Mouse (Mus musculus) CH12.LX (cell line): Measurements from ENCODE around the gene Fau.

Experiments used
- BHLHE40 ChIP-seq: IDR thresholded peaks from 2 replicates; pipeline ENCODE4 v1.6.1; 2011; ENCODE audit warnings: mild to moderate bottlenecking, low read depth, low read length, improper control_type of control experiment
- CHD1 ChIP-seq: IDR thresholded peaks from 2 replicates; pipeline ENCODE4 v1.6.1; 2012; ENCODE audit warnings: low read depth, low read length, improper control_type of control experiment, inconsistent platforms
- CTCF ChIP-seq, 2 experiments: IDR thresholded peaks in 1 of 2; conservative IDR thresholded peaks in 1 of 2; 2 replicates each; pipeline ENCODE4 v1.5.1; 2011 to 2012; ENCODE audit warnings: low read depth in 2 of 2, low read length in 2 of 2, improper control_type of control experiment in 1 of 2, inconsistent platforms in 1 of 2, mild to moderate bottlenecking in 1 of 2, moderate library complexity in 1 of 2
- ELF1 ChIP-seq: IDR thresholded peaks from 2 replicates; pipeline ENCODE4 v1.6.1; 2014; ENCODE audit warnings: low read depth, mild to moderate bottlenecking, inconsistent platforms, low read length, improper control_type of control experiment
- EP300 ChIP-seq: IDR thresholded peaks from 2 replicates; pipeline ENCODE4 v1.6.1; 2011; ENCODE audit warnings: low read length, improper control_type of control experiment
- HCFC1 ChIP-seq: IDR thresholded peaks from 2 replicates; pipeline ENCODE4 v1.6.1; 2012; ENCODE audit warnings: low read depth, mild to moderate bottlenecking, inconsistent platforms, low read length, improper control_type of control experiment
- KAT2A ChIP-seq: IDR thresholded peaks from 2 replicates; pipeline ENCODE4 v1.6.1; 2012; ENCODE audit warnings: low read length, improper control_type of control experiment, inconsistent platforms; ENCODE audit not compliant: insufficient replicate concordance
- MAFK ChIP-seq: IDR thresholded peaks from 2 replicates; pipeline ENCODE4 v1.6.1; 2011; ENCODE audit warnings: low read length, improper control_type of control experiment; ENCODE audit not compliant: insufficient replicate concordance
- POLR2A ChIP-seq: IDR thresholded peaks from 2 replicates; pipeline ENCODE4 v1.6.1; 2011; ENCODE audit warnings: low read depth, mild to moderate bottlenecking, improper control_type of control experiment, low read length
- RCOR1 ChIP-seq: conservative IDR thresholded peaks from 2 replicates; pipeline ENCODE4 v1.6.1; 2012; ENCODE audit warnings: low read depth, mild to moderate bottlenecking, inconsistent platforms, low read length, improper control_type of control experiment
- SIN3A ChIP-seq: IDR thresholded peaks from 2 replicates; pipeline ENCODE4 v1.6.1; 2012; ENCODE audit warnings: low read length, improper control_type of control experiment, inconsistent platforms
- USF1 ChIP-seq: IDR thresholded peaks from 2 replicates; pipeline ENCODE4 v1.6.1; 2014; ENCODE audit warnings: low read depth, mild to moderate bottlenecking, inconsistent platforms, low read length, improper control_type of control experiment
- ZC3H11A ChIP-seq: IDR thresholded peaks from 2 replicates; pipeline ENCODE4 v1.6.1; 2012; ENCODE audit warnings: low read depth, mild to moderate bottlenecking, inconsistent platforms, low read length, improper control_type of control experiment
- ZMIZ1 ChIP-seq: IDR thresholded peaks from 2 replicates; pipeline ENCODE4 v1.6.1; 2012; ENCODE audit warnings: low read depth, mild to moderate bottlenecking, inconsistent platforms, low read length, improper control_type of control experiment

- no peak for TF ChIP-seq POLR2A
- no peak for TF ChIP-seq CTCF (conservative IDR thresholded peaks at IDR 0.05 in 1 of 2, IDR thresholded peaks at IDR 0.05 in 1 of 2; ENCODE audit: low read depth in 2 of 2, low read length in 2 of 2)
- no peak for TF ChIP-seq EP300
- TF ChIP-seq ZMIZ1, result peak; percentile 37; the same call in 1 of the 2 replicates
- TF ChIP-seq MAFK, result no peak
- no peak for TF ChIP-seq SIN3A
- TF ChIP-seq KAT2A, result no peak
- TF ChIP-seq ELF1, result no peak
- no peak for TF ChIP-seq CHD1
- no peak for TF ChIP-seq USF1
- no peak for TF ChIP-seq RCOR1
- TF ChIP-seq BHLHE40, result no peak
- TF ChIP-seq HCFC1, result no peak
- TF ChIP-seq ZC3H11A, result no peak
Observed at GRCm38 (mm10) chr19:6054296-6054695, 3.3 kb upstream of the Fau start.
